Mouse (Mus musculus): ENCODE results near the gene Dbp.

GRCm38 (mm10) chr7:45685811-45686210 is 19.1 kb upstream of the Dbp start:
- TF ChIP-seq CEBPB (IDR thresholded peaks at IDR 0.05; ENCODE audit: insufficient read depth, poor library complexity, severe bottlenecking) (no peak), POLR2AphosphoS2 (IDR thresholded peaks at IDR 0.05; ENCODE audit: insufficient read length, low read depth) (no peak), E2F4 (IDR thresholded peaks at IDR 0.05; ENCODE audit: insufficient read depth) (no peak), USF1 (IDR thresholded peaks at IDR 0.05; ENCODE audit: low read depth) (no peak), MYOG (IDR thresholded peaks at IDR 0.05; ENCODE audit: control insufficient read depth in 1 of 3, insufficient read depth in 1 of 3, insufficient read length in 2 of 3, low read depth in 2 of 3) (no peak), POLR2A (IDR thresholded peaks at IDR 0.05; ENCODE audit: insufficient read length, low read depth) (no peak), MYOD1 (IDR thresholded peaks at IDR 0.05; ENCODE audit: control insufficient read depth in 1 of 3, insufficient read length in 2 of 3, low read depth in 2 of 3) (no peak), TCF12 (IDR thresholded peaks at IDR 0.05; ENCODE audit: insufficient read depth, poor library complexity, severe bottlenecking) (no peak)

Measured in myocyte (in vitro differentiated cells).